Mouse (Mus musculus): ENCODE results near the gene Plekha6. TPM values are rescaled to one million over a fixed set of nuclear protein-coding genes. Genes with fewer than 3 reads are reported as not detected.

Gene Plekha6
- polyA plus RNA-seq, 1 experiment from 2014 or later = 4.6 TPM

DNA sequence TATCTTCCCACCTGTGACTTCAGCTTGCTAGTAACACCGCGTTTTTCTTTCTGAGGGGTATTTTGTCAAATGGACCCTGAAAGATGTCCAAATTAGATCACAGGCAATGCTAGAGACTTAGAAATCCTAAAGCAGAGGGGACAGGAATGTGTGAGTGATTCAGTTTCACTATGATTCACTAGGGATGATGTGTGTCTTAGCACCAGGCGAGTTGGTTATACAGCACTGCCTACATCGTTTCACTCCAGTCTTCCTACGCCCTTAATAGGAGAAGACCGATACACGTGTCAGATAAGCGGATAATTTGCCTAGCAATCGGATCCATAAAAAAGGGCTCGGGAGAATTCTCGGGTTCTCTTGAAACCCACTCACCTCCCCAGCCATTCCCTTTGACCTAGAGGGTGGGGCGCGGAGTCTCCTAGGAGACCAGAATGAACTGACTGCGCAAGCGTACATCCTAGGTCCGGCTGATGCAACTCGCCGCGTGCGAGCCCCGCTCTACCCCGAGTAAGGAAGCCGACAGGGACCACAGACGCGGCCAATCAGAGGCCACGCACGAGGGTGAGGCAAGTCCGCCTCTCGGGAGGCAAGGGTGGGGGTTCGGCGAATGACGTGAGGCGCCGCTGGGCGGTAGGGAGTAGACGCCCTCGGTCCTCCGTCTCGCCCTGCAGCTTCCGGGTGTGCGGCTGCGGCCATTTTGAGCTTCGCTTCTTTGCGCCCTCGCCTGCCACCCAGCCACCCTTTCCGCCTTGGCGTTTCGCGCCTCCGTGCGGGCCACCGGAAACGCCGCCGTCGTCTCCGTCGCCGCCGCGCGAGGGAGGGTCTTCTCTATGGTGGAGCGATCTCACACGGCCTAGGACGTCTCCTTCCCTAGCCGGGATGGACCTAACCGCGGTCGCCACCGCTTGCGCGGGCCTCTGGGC, 33.1 kb upstream of the Plekha6 start, which contains the start of gene Ppp1r15b:
Gene Ppp1r15b, plus strand, starts transcription at position 506 of the 923 bp plus-strand sequence.
- peaks cover 37% of the 10 kb centered on the region for H3K4me1 ChIP-seq
- no peaks in the 10 kb centered on the region for H3K9me3 ChIP-seq
- peak within 1 kb of the TSS; percentile 97 for H3K27ac ChIP-seq
- peak within 1 kb of the TSS; percentile 94 for H3K4me3 ChIP-seq
- peak; percentile 99 for ATAC-seq (ENCODE audit: insufficient number of reproducible peaks, low FRiP score, low TSS enrichment, low read depth)
- WGBS = under 1% methylated on average over 72 of the region's 72 CpGs
- H3K36me3 ChIP-seq = no peaks in the 10 kb centered on the region
- no peaks in the 10 kb centered on the region for H3K27me3 ChIP-seq
- H3K4me2 ChIP-seq = peak within 1 kb of the TSS; percentile 90
- H3K9ac ChIP-seq = peak within 1 kb of the TSS; percentile 91

DNA sequence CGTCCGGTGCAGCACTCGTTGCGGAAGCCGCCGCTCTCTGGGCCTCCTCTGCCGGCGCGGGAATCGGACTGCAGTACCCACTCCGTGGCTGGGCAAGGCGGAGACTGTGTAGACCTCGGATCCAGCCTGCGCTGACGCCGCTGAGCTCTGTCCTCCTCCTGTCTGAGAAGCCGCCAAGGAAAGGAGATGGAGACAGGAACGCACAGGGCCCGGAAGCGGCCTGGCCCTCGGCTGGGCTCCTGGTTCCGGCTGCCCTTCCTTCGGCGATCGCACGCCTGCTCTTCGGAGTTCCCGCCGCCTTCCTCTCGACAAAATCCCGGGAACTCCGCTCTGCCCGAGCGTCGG, 32.5 kb upstream of the Plekha6 start:
- WGBS = 0% methylated on average over 35 of the region's 35 CpGs
- peak overlapping the region; percentile 97 for H3K27ac ChIP-seq
- peaks cover 1% of the 10 kb centered on the region; the same call in 1 of the 2 replicates for H3K36me3 ChIP-seq
- peaks cover 39% of the 10 kb centered on the region for H3K4me1 ChIP-seq
- H3K9me3 ChIP-seq = no peaks in the 10 kb centered on the region
- no peak; the same call in none of the 2 replicates for ATAC-seq (ENCODE audit: insufficient number of reproducible peaks, low FRiP score, low TSS enrichment, low read depth)
- H3K4me3 ChIP-seq = peak overlapping the region; percentile 94
- peak overlapping the region; percentile 91 for H3K9ac ChIP-seq
- no peaks in the 10 kb centered on the region for H3K27me3 ChIP-seq
- H3K4me2 ChIP-seq = peak overlapping the region; percentile 90

DNA sequence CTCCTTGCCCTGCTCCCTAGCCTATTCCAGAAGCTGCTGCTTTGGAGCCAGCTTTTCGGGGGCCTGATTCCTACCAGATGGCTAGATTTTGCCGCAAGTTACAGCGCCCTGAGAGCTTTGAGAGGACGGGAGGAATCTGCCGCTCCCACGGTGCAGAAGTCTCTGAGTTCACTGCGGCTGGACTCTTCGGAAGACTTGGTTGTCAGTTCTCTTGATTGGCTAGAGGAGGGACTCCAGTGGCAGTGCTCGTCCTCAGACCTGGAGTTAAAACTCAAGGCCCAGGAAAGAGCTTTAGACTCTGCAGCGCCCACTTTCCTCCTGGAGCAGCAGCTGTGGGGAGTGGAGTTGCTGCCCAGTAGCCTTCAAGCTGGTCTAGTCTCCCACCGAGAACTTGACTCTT, 32.1 kb upstream of the Plekha6 start:
- Histone ChIP-seq H3K9ac (peak overlapping the region; percentile 91), H3K36me3 (peaks cover 5% of the 10 kb centered on the region), H3K4me1 (peaks cover 39% of the 10 kb centered on the region), H3K9me3 (no peaks in the 10 kb centered on the region), H3K4me3 (peak overlapping the region; percentile 94), H3K4me2 (peak overlapping the region; percentile 90), H3K27me3 (no peaks in the 10 kb centered on the region), H3K27ac (peak overlapping the region; percentile 97)
- ATAC-seq (ENCODE audit: insufficient number of reproducible peaks, low FRiP score, low TSS enrichment, low read depth) = no peak
- under 1% methylated on average over 11 of the region's 11 CpGs for WGBS

DNA sequence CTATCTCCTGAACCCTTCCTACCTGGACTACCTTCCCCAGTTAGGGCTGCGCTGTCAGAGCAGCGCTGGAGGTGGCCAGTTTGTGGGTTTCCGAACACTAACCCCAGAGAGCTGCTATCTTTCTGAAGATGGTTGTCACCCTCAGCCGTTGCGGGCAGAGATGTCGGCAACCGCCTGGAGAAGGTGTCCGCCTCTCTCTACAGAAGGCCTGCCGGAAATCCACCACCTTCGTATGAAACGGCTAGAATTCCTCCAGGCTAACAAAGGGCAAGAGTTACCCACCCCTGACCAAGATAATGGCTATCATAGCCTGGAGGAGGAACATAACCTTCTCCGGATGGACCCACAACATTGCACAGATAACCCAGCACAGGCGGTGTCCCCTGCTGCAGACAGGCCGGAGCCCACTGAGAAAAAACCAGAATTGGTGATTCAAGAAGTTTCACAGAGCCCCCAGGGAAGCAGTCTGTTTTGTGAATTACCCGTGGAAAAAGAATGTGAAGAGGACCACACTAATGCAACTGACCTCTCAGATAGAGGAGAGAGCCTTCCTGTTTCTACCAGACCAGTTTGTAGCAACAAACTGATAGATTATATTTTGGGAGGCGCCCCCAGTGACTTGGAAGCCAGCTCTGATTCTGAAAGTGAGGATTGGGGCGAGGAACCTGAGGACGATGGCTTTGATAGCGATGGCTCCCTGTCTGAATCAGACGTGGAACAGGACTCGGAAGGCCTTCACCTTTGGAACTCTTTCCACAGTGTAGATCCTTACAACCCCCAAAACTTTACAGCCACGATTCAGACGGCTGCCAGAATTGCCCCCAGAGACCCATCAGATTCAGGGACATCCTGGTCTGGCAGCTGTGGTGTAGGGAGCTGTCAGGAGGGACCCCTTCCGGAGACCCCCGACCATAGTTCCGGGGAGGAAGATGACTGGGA, 31.4 kb upstream of the Plekha6 start:
- Histone ChIP-seq H3K9ac (peak overlapping the region; percentile 91), H3K27me3 (no peaks in the 10 kb centered on the region), H3K4me2 (peak overlapping the region; percentile 90), H3K4me1 (peaks cover 39% of the 10 kb centered on the region), H3K27ac (peak overlapping the region; percentile 97), H3K9me3 (no peaks in the 10 kb centered on the region), H3K36me3 (peaks cover 12% of the 10 kb centered on the region), H3K4me3 (peak overlapping the region; percentile 94)
- no peak for ATAC-seq (ENCODE audit: insufficient number of reproducible peaks, low FRiP score, low TSS enrichment, low read depth)
- WGBS = 8% methylated on average over 26 of the region's 26 CpGs

DNA sequence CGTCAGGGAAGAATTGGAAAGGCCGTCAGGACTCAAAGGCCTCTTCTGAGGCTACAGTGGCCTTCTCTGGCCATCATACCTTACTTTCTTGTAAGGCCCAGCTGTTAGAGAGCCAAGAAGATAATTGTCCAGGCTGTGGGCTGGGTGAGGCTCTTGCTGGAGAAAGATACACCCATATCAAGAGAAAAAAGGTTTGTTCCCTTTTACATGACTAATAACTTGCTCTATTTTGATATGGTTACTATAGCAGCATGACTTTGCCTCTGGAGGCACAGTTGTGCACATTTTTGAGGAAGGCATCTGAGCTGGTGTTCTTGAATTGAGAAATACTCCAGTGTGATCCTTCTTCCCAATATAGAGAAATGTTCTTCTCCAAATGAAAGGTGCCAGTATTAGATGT, 30.6 kb upstream of the Plekha6 start:
- H3K9me3 ChIP-seq = no peaks in the 10 kb centered on the region
- peak overlapping the region; percentile 94 for H3K4me3 ChIP-seq
- no peak for ATAC-seq (ENCODE audit: insufficient number of reproducible peaks, low FRiP score, low TSS enrichment, low read depth)
- peak overlapping the region; percentile 90 for H3K4me2 ChIP-seq
- H3K27me3 ChIP-seq = no peaks in the 10 kb centered on the region
- H3K27ac ChIP-seq = no peak overlapping the region
- WGBS = 5% methylated on average over 2 of the region's 2 CpGs
- peak overlapping the region; percentile 91 for H3K9ac ChIP-seq
- H3K36me3 ChIP-seq = peaks cover 20% of the 10 kb centered on the region
- H3K4me1 ChIP-seq = peaks cover 39% of the 10 kb centered on the region

DNA sequence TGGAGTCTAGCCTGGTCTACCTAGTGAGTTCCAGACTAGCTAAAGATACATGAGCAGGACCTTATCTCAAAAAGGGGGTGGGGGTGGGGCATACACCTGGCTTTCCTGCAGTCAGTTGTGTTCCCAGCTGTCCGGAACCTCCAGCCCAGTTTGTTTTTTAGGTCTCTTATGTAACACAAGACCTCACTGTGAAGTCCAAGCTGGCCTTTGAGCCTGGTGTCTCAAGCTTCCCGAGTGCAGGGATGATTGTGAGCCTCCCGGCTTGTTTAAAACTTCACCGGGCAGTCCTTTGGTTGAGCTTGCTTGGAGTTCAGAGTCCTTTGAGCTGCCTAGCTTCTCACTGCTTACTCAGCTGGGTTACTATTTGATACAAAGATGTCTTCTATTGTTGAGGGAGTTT, 29.9 kb upstream of the Plekha6 start:
- no peak for ATAC-seq (ENCODE audit: insufficient number of reproducible peaks, low FRiP score, low TSS enrichment, low read depth)
- H3K4me1 ChIP-seq = peaks cover 39% of the 10 kb centered on the region
- H3K36me3 ChIP-seq = peaks cover 26% of the 10 kb centered on the region
- WGBS = 18% methylated on average over 4 of the region's 4 CpGs
- H3K4me2 ChIP-seq = peak overlapping the region; percentile 90
- no peaks in the 10 kb centered on the region for H3K27me3 ChIP-seq
- peak overlapping the region; percentile 94 for H3K4me3 ChIP-seq
- no peak overlapping the region for H3K27ac ChIP-seq
- no peaks in the 10 kb centered on the region for H3K9me3 ChIP-seq
- peak overlapping the region; percentile 35 for H3K9ac ChIP-seq

DNA sequence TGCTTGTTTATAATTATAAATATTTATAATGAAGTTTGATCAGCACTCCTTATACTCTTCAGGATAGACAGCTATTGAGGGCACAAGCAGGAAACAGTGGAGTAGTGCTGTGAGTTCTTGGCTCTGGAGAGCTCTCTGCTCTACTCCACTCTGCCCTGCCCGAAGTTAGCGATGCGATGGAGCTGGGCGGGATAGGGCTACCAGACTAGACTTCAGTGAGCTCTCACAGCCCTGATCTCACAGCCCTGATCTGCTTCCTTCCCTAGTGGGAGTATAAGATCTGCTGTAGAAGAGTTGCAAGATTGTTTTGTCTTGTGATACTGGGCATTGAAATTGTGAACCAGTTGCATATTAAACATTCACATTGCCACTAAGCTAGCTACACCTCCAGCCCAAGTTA, 29.1 kb upstream of the Plekha6 start:
- Histone ChIP-seq H3K9me3 (no peaks in the 10 kb centered on the region), H3K27me3 (no peaks in the 10 kb centered on the region), H3K4me1 (peaks cover 39% of the 10 kb centered on the region), H3K4me3 (peak overlapping the region; percentile 94), H3K36me3 (peaks cover 32% of the 10 kb centered on the region), H3K9ac (no peak overlapping the region), H3K4me2 (peak overlapping the region; percentile 90), H3K27ac (no peak overlapping the region)
- 31% methylated on average over 4 of the region's 4 CpGs for WGBS
- ATAC-seq (ENCODE audit: insufficient number of reproducible peaks, low FRiP score, low TSS enrichment, low read depth) = no peak

DNA sequence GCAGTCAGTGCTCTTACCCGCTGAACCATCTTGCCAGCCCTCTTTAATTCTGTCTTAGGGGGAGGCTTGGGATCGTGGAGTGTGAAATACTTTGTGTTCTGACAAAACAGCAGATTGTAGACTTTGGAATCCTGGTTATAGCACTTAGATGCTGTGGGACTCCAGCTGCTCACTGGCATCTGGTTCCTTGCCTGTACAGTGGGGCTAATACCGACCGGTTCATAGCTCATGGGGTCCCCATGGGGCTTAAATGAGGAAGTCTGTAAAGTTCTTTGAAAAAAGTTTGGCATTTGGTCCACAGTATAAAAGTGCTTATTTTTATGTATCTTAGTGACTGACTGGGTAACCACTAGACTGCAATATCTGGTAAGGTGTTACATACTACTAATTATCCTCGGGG, 28.2 kb upstream of the Plekha6 start:
- Histone ChIP-seq H3K4me3 (peak overlapping the region; percentile 94; the same call in 1 of the 2 replicates), H3K4me2 (peak overlapping the region; percentile 24), H3K36me3 (peaks cover 42% of the 10 kb centered on the region), H3K9ac (no peak overlapping the region), H3K9me3 (no peaks in the 10 kb centered on the region), H3K27me3 (no peaks in the 10 kb centered on the region), H3K4me1 (peaks cover 34% of the 10 kb centered on the region), H3K27ac (no peak overlapping the region)
- ATAC-seq (ENCODE audit: insufficient number of reproducible peaks, low FRiP score, low TSS enrichment, low read depth) = no peak
- 39% methylated on average over 5 of the region's 5 CpGs for WGBS

DNA sequence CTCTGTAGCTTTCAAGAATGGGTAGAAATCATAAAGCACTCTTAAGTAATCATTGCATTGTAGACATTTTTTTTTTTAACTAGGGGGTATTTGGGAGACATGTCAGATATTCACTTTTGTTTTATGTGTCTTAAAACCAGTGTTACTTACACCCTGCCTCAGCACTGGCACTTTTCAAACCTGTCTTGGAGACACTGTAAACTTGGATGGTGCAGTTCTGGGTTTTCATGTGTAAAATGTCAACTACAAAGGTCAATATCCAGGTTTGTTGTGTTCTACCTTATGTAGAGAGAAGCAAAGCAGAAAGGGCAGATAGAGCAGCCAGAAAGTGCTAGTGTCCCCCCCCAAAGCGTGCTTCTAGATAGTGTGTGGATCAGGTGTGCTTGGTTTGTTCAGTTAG, 25.6 kb upstream of the Plekha6 start:
- Histone ChIP-seq H3K27ac (no peak overlapping the region), H3K4me2 (no peak overlapping the region), H3K4me3 (no peak overlapping the region), H3K36me3 (peaks cover 50% of the 10 kb centered on the region), H3K27me3 (no peaks in the 10 kb centered on the region), H3K4me1 (peaks cover 23% of the 10 kb centered on the region), H3K9me3 (no peaks in the 10 kb centered on the region), H3K9ac (no peak overlapping the region)
- ATAC-seq (ENCODE audit: insufficient number of reproducible peaks, low FRiP score, low TSS enrichment, low read depth) = no peak
- 100% methylated on average over 1 of the region's 1 CpGs for WGBS

DNA sequence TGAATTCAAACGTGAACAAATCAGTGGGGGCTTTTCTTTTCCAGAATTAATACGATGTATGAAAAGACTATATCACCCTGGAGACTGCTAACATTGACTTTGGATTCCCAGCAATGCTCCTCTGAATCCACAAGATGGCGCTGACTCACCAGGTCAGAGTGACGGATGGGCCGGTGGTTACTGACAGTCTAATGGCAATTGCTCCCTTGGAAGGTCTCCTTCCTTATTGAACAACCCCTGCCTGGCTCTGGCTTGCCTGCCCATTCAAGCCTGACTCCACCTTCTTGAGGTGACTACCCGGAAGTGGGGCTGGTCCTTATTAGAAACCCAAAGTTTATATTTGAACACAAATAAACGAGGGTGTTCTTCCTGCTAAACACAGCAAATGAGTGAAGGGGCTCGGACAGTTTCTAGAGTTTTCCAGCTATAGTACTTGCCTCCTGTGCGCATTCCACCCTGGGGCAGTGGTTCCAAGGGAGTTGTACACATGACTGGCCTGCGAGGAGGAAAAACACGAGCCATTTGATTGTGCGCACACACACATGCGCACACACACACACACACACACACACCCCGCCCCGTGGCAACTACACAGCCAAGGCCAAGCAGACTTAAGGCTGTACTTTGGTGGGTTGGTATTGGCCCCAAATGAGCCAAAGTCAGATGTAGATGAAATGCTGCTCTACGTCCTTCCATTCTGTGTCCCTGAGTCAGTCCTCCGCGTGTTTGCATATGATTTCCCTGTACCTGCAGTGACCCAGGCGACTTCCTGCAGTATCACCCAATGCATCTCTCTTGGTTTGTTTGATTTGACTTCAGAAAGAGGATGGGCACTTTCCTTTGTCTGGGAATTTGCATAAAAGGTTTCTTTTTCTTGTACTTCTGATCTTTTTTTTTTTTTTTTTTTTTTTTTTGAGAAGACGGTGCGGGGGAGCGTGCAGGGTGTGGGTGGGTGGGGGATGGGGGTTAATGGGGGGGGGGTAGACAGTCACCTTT, 17.7 kb upstream of the Plekha6 start:
- no peaks in the 10 kb centered on the region for H3K27me3 ChIP-seq
- no peaks in the 10 kb centered on the region for H3K9me3 ChIP-seq
- H3K27ac ChIP-seq = no peak overlapping the region
- no peaks in the 10 kb centered on the region for H3K4me1 ChIP-seq
- H3K4me3 ChIP-seq = no peak overlapping the region
- no peak overlapping the region for H3K4me2 ChIP-seq
- H3K9ac ChIP-seq = no peak overlapping the region
- 58% methylated on average over 22 of the region's 22 CpGs for WGBS
- ATAC-seq (ENCODE audit: insufficient number of reproducible peaks, low FRiP score, low TSS enrichment, low read depth) = no peak
- H3K36me3 ChIP-seq = peaks cover 4% of the 10 kb centered on the region; the same call in 1 of the 2 replicates

DNA sequence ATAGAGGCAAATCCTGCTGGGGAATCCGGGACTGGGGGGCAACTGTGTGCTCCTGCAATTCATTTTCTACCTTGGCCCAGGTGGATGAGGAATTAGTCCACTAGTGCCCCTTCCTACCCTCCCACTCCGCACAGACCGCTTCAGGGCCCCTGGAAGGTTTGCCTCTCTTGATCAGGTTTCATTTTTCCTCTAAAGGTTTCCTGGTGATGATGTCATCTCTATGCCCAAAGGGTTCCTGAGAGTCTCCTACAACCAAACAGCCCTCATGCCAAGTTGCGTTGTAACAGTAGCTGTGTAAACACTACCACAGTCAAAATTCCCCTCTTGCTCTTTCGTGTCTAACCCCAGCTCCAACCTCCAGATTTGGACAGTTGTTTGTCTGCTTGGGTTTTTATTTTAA, 16.7 kb upstream of the Plekha6 start:
- no peaks in the 10 kb centered on the region for H3K27me3 ChIP-seq
- no peak overlapping the region for H3K27ac ChIP-seq
- no peaks in the 10 kb centered on the region for H3K36me3 ChIP-seq
- WGBS = 69% methylated on average over 5 of the region's 5 CpGs
- no peaks in the 10 kb centered on the region for H3K4me1 ChIP-seq
- H3K9me3 ChIP-seq = no peaks in the 10 kb centered on the region
- H3K4me2 ChIP-seq = no peak overlapping the region
- H3K9ac ChIP-seq = no peak overlapping the region
- H3K4me3 ChIP-seq = no peak overlapping the region
- no peak for ATAC-seq (ENCODE audit: insufficient number of reproducible peaks, low FRiP score, low TSS enrichment, low read depth)
